Mouse (Mus musculus): Measurements from ENCODE around the gene Ccdc60. TPM values are rescaled to one million over a fixed set of nuclear protein-coding genes. Genes with fewer than 3 reads are reported as not detected.

Ccdc60 gene
- polyA plus RNA-seq (2014; fragmentation: Nextera tagmentation; extraction: Ambion mirVana): 2.3 and 2.9 TPM in 2 replicates

- H3K4me3 ChIP-seq (replicated peaks; ENCODE audit: low read depth, low read length): no peak within 1 kb of the TSS
- no peaks in the 10 kb centered on the region for H3K9me3 ChIP-seq (ENCODE audit: control insufficient read depth, low read length)
These were observed at the start of gene Ccdc60 for GRCm38 (mm10) chr5:116288849-116289570. TSS of gene Ccdc60 (minus strand) at chr5:116288985.

GRCm38 (mm10) chr5:116336191-116336590, 47.4 kb upstream of the Ccdc60 start:
- Histone ChIP-seq H3K4me1 (ENCODE audit: control insufficient read depth, insufficient read depth, low read length) (no peaks in the 10 kb centered on the region), H3K4me3 (replicated peaks; ENCODE audit: low read depth, low read length) (no peak overlapping the region), H3K9me3 (ENCODE audit: control insufficient read depth, low read length) (no peaks in the 10 kb centered on the region), H3K27me3 (ENCODE audit: control insufficient read depth, insufficient read depth, low read length) (no peaks in the 10 kb centered on the region), H3K27ac (replicated peaks; ENCODE audit: low read depth, low read length) (no peak overlapping the region), H3K4me2 (ENCODE audit: low read length) (no peak overlapping the region), H3K36me3 (ENCODE audit: control insufficient read depth, insufficient read depth, low read length) (no peaks in the 10 kb centered on the region), H3K9ac (replicated peaks; ENCODE audit: low read length) (no peak overlapping the region)
- ATAC-seq (ENCODE audit: low FRiP score, low TSS enrichment) (no peak), DNase-seq (peak; percentile 68)

More at GRCm38 (mm10) chr5:116288849-116289570, at the start of gene Ccdc60:
- WGBS: 5% methylated on average over 28 of the region's 28 CpGs
- ATAC-seq (ENCODE audit: low FRiP score, low TSS enrichment): no peak
- peak within 1 kb of the TSS; percentile 39 for H3K4me2 ChIP-seq (ENCODE audit: low read length)
- H3K27ac ChIP-seq (replicated peaks; ENCODE audit: low read depth, low read length): no peak within 1 kb of the TSS
- H3K9ac ChIP-seq (replicated peaks; ENCODE audit: low read length): no peak within 1 kb of the TSS; the same call in 1 of the 2 replicates
- no peaks in the 10 kb centered on the region for H3K36me3 ChIP-seq (ENCODE audit: control insufficient read depth, insufficient read depth, low read length)
- peak; percentile 80 for DNase-seq
- H3K4me1 ChIP-seq (ENCODE audit: control insufficient read depth, insufficient read depth, low read length): peaks cover 24% of the 10 kb centered on the region
- H3K27me3 ChIP-seq (ENCODE audit: control insufficient read depth, insufficient read depth, low read length): peaks cover 6% of the 10 kb centered on the region; the same call in 1 of the 2 replicates

- no peaks in the 10 kb centered on the region for H3K9me3 ChIP-seq (ENCODE audit: control insufficient read depth, low read length)
- WGBS: 93% methylated on average over 4 of the region's 4 CpGs
- no peaks in the 10 kb centered on the region for H3K27me3 ChIP-seq (ENCODE audit: control insufficient read depth, insufficient read depth, low read length)
- no peak for ATAC-seq (ENCODE audit: low FRiP score, low TSS enrichment)
- H3K27ac ChIP-seq (replicated peaks; ENCODE audit: low read depth, low read length): no peak overlapping the region
- no peak for DNase-seq
- H3K36me3 ChIP-seq (ENCODE audit: control insufficient read depth, insufficient read depth, low read length): no peaks in the 10 kb centered on the region
- no peak overlapping the region for H3K9ac ChIP-seq (replicated peaks; ENCODE audit: low read length)
- H3K4me3 ChIP-seq (replicated peaks; ENCODE audit: low read depth, low read length): no peak overlapping the region
- H3K4me2 ChIP-seq (ENCODE audit: low read length): no peak overlapping the region
- H3K4me1 ChIP-seq (ENCODE audit: control insufficient read depth, insufficient read depth, low read length): peaks cover 3% of the 10 kb centered on the region; the same call in 1 of the 2 replicates
These were observed 40.1 kb upstream of the Ccdc60 start for GRCm38 (mm10) chr5:116328911-116329310.

GRCm38 (mm10) chr5:116323401-116323800, 34.6 kb upstream of the Ccdc60 start:
- ATAC-seq (ENCODE audit: low FRiP score, low TSS enrichment): no peak
- Histone ChIP-seq H3K27ac (replicated peaks; ENCODE audit: low read depth, low read length) (peak overlapping the region; percentile 56), H3K9ac (replicated peaks; ENCODE audit: low read length) (no peak overlapping the region), H3K36me3 (ENCODE audit: control insufficient read depth, insufficient read depth, low read length) (no peaks in the 10 kb centered on the region), H3K4me1 (ENCODE audit: control insufficient read depth, insufficient read depth, low read length) (peaks cover 13% of the 10 kb centered on the region), H3K4me2 (ENCODE audit: low read length) (no peak overlapping the region), H3K27me3 (ENCODE audit: control insufficient read depth, insufficient read depth, low read length) (0 out of 2 replicates have a peak, but pooled peaks cover 4% of the 10 kb centered on the region), H3K4me3 (replicated peaks; ENCODE audit: low read depth, low read length) (no peak overlapping the region), H3K9me3 (ENCODE audit: control insufficient read depth, low read length) (no peaks in the 10 kb centered on the region)
- DNase-seq: peak; percentile 54
- WGBS: 7% methylated on average over 5 of the region's 5 CpGs

GRCm38 (mm10) chr5:116322365-116323027, 33.7 kb upstream of the Ccdc60 start:
- WGBS: 21% methylated on average over 15 of the region's 15 CpGs
- Histone ChIP-seq H3K9ac (replicated peaks; ENCODE audit: low read length) (no peak overlapping the region), H3K4me3 (replicated peaks; ENCODE audit: low read depth, low read length) (no peak overlapping the region), H3K4me2 (ENCODE audit: low read length) (peak overlapping the region; percentile 27; the same call in 1 of the 2 replicates), H3K27me3 (ENCODE audit: control insufficient read depth, insufficient read depth, low read length) (0 out of 2 replicates have a peak, but pooled peaks cover 4% of the 10 kb centered on the region), H3K36me3 (ENCODE audit: control insufficient read depth, insufficient read depth, low read length) (no peaks in the 10 kb centered on the region), H3K9me3 (ENCODE audit: control insufficient read depth, low read length) (no peaks in the 10 kb centered on the region), H3K27ac (replicated peaks; ENCODE audit: low read depth, low read length) (peak overlapping the region; percentile 56), H3K4me1 (ENCODE audit: control insufficient read depth, insufficient read depth, low read length) (peaks cover 13% of the 10 kb centered on the region)
- DNase-seq: peak; percentile 83
- peak; percentile 63; the same call in 1 of the 2 replicates for ATAC-seq (ENCODE audit: low FRiP score, low TSS enrichment)

GRCm38 (mm10) chr5:116313711-116314110, 24.9 kb upstream of the Ccdc60 start:
- Histone ChIP-seq H3K36me3 (ENCODE audit: control insufficient read depth, insufficient read depth, low read length) (no peaks in the 10 kb centered on the region), H3K4me1 (ENCODE audit: control insufficient read depth, insufficient read depth, low read length) (peaks cover 10% of the 10 kb centered on the region; the same call in 1 of the 2 replicates), H3K9ac (replicated peaks; ENCODE audit: low read length) (no peak overlapping the region), H3K27ac (replicated peaks; ENCODE audit: low read depth, low read length) (no peak overlapping the region), H3K27me3 (ENCODE audit: control insufficient read depth, insufficient read depth, low read length) (no peaks in the 10 kb centered on the region), H3K4me3 (replicated peaks; ENCODE audit: low read depth, low read length) (no peak overlapping the region), H3K9me3 (ENCODE audit: control insufficient read depth, low read length) (no peaks in the 10 kb centered on the region), H3K4me2 (ENCODE audit: low read length) (no peak overlapping the region)
- 83% methylated on average over 8 of the region's 8 CpGs for WGBS
- DNase-seq (no peak), ATAC-seq (ENCODE audit: low FRiP score, low TSS enrichment) (no peak)

GRCm38 (mm10) chr5:116312111-116312737, 23.4 kb upstream of the Ccdc60 start:
- no peaks in the 10 kb centered on the region for H3K9me3 ChIP-seq (ENCODE audit: control insufficient read depth, low read length)
- 10% methylated on average over 15 of the region's 15 CpGs for WGBS
- peaks cover 10% of the 10 kb centered on the region; the same call in 1 of the 2 replicates for H3K4me1 ChIP-seq (ENCODE audit: control insufficient read depth, insufficient read depth, low read length)
- peak overlapping the region; percentile 63 for H3K27ac ChIP-seq (replicated peaks; ENCODE audit: low read depth, low read length)
- peak overlapping the region; percentile 43 for H3K4me2 ChIP-seq (ENCODE audit: low read length)
- no peaks in the 10 kb centered on the region for H3K36me3 ChIP-seq (ENCODE audit: control insufficient read depth, insufficient read depth, low read length)
- 0 out of 2 replicates have a peak overlapping the region, but pooled peaks have one; percentile 7 for H3K4me3 ChIP-seq (replicated peaks; ENCODE audit: low read depth, low read length)
- DNase-seq (peak; percentile 83), ATAC-seq (ENCODE audit: low FRiP score, low TSS enrichment) (peak; percentile 46; the same call in 1 of the 2 replicates)
- peak overlapping the region; percentile 27; the same call in 1 of the 2 replicates for H3K9ac ChIP-seq (replicated peaks; ENCODE audit: low read length)
- no peaks in the 10 kb centered on the region for H3K27me3 ChIP-seq (ENCODE audit: control insufficient read depth, insufficient read depth, low read length)

- no peak overlapping the region for H3K9ac ChIP-seq (replicated peaks; ENCODE audit: low read length)
- H3K9me3 ChIP-seq (ENCODE audit: control insufficient read depth, low read length): no peaks in the 10 kb centered on the region
- 97% methylated on average over 6 of the region's 6 CpGs for WGBS
- peaks cover 10% of the 10 kb centered on the region; the same call in 1 of the 2 replicates for H3K4me1 ChIP-seq (ENCODE audit: control insufficient read depth, insufficient read depth, low read length)
- no peaks in the 10 kb centered on the region for H3K27me3 ChIP-seq (ENCODE audit: control insufficient read depth, insufficient read depth, low read length)
- H3K4me3 ChIP-seq (replicated peaks; ENCODE audit: low read depth, low read length): no peak overlapping the region
- peak overlapping the region; percentile 43 for H3K4me2 ChIP-seq (ENCODE audit: low read length)
- no peaks in the 10 kb centered on the region for H3K36me3 ChIP-seq (ENCODE audit: control insufficient read depth, insufficient read depth, low read length)
- peak overlapping the region; percentile 63 for H3K27ac ChIP-seq (replicated peaks; ENCODE audit: low read depth, low read length)
- DNase-seq (no peak), ATAC-seq (ENCODE audit: low FRiP score, low TSS enrichment) (no peak)
These were observed 22.9 kb upstream of the Ccdc60 start for GRCm38 (mm10) chr5:116311636-116312035.

Measured in midbrain, embryonic 14.5 days (tissue).